Mouse (Mus musculus) liver, embryonic 16.5 days (tissue): ENCODE results near the gene Pcolce. TPM values are rescaled to one million over a fixed set of nuclear protein-coding genes. Genes with fewer than 3 reads are reported as not detected.

Source experiments
- ATAC-seq: fragments of 200-750 bp; cut with Nextera tagmentation; 2 replicates; pipeline ENCODE4 v1.8.0; 2017; ENCODE audit warnings: low read depth, mild to moderate bottlenecking, moderate number of reproducible peaks, moderate library complexity
- H3K27ac ChIP-seq: fragments of 300-500 bp; sonication (generic); 2 replicates; pipeline ENCODE4 v1.5.1; 2014; ENCODE audit warnings: mild to moderate bottlenecking, low read length
- H3K27me3 ChIP-seq: fragments of 300-500 bp; sonication (generic); 2 replicates; pipeline ENCODE4 v1.6.1; 2014; ENCODE audit warnings: low read depth, low read length, mixed read lengths; ENCODE audit not compliant: control insufficient read depth, insufficient read depth
- H3K36me3 ChIP-seq: fragments of 300-500 bp; sonication (generic); 2 replicates; pipeline ENCODE4 v1.6.1; 2014; ENCODE audit warnings: mild to moderate bottlenecking; ENCODE audit not compliant: control insufficient read depth, insufficient read depth
- H3K4me1 ChIP-seq: fragments of 300-500 bp; sonication (generic); 2 replicates; pipeline ENCODE4 v1.6.1; 2014; ENCODE audit warnings: low read depth, low read length, mixed read lengths; ENCODE audit not compliant: control insufficient read depth
- H3K4me2 ChIP-seq: fragments of 300-500 bp; sonication (generic); 2 replicates; pipeline ENCODE4 v1.6.1; 2014; ENCODE audit warnings: low read depth, low read length, mixed read lengths
- H3K4me3 ChIP-seq: fragments of 300-500 bp; sonication (generic); 2 replicates; pipeline ENCODE4 v1.5.1; 2014; ENCODE audit warnings: low read depth, mild to moderate bottlenecking, low read length
- H3K9ac ChIP-seq: fragments of 300-500 bp; sonication (generic); 2 replicates; pipeline ENCODE4 v1.6.1; 2014; ENCODE audit warnings: low read depth, low read length
- H3K9me3 ChIP-seq: fragments of 300-500 bp; sonication (generic); replicated peaks from 2 replicates; pipeline ENCODE4 v1.6.1; 2016; ENCODE audit warnings: low read length; ENCODE audit not compliant: control insufficient read depth
- WGBS: fragments of 180-500 bp; shearing (Covaris S2); extraction: QIAGEN DNeasy Blood & Tissue Kit; methylation state at CpG from one replicate; pipeline ENCODE4 v1.1.7; 2014; ENCODE audit not compliant: insufficient replicate concordance; 5-methylcytosine and 5-hydroxymethylcytosine counted together
- polyA plus RNA-seq: library from polyadenylated mRNA; unstranded; fragments of >200 nt; fragmentation: Nextera tagmentation; extraction: Ambion mirVana; gene quantifications from 2 replicates; pipeline ENCODE4 v1.2.1, GENCODE M21; 2015

The Pcolce gene
- polyA plus RNA-seq, 1 experiment from 2014 or later = 21.5 TPM

GRCm38 (mm10) chr5:137569031-137569430 is 44.6 kb downstream of the Pcolce start:
- Histone ChIP-seq H3K36me3 (no peaks in the 10 kb centered on the region), H3K4me1 (peaks cover 40% of the 10 kb centered on the region), H3K9ac (peak overlapping the region; percentile 55; the same call in 1 of the 2 replicates), H3K4me2 (peak overlapping the region; percentile 96), H3K4me3 (0 out of 2 replicates have a peak overlapping the region, but pooled peaks have one; percentile 69), H3K27me3 (no peaks in the 10 kb centered on the region; the same call in 1 of the 2 replicates), H3K9me3 (no peaks in the 10 kb centered on the region), H3K27ac (peak overlapping the region; percentile 91; the same call in 1 of the 2 replicates)
- WGBS = 57% methylated on average over 12 of the region's 12 CpGs
- no peak for ATAC-seq

GRCm38 (mm10) chr5:137568223-137568798 is 45.3 kb downstream of the Pcolce start:
- ATAC-seq = no peak
- WGBS = 76% methylated on average over 8 of the region's 8 CpGs
- peaks cover 40% of the 10 kb centered on the region for H3K4me1 ChIP-seq

GRCm38 (mm10) chr5:137566416-137566815 is 47.2 kb downstream of the Pcolce start:
- Histone ChIP-seq H3K27ac (no peak overlapping the region), H3K4me2 (no peak overlapping the region), H3K36me3 (no peaks in the 10 kb centered on the region), H3K4me1 (peaks cover 28% of the 10 kb centered on the region), H3K9ac (no peak overlapping the region), H3K27me3 (no peaks in the 10 kb centered on the region; the same call in none of the 2 replicates), H3K4me3 (no peak overlapping the region), H3K9me3 (no peaks in the 10 kb centered on the region)
- 81% methylated on average over 5 of the region's 5 CpGs for WGBS
- ATAC-seq = no peak

More at GRCm38 (mm10) chr5:137568223-137568798, 45.3 kb downstream of the Pcolce start:
- Histone ChIP-seq H3K36me3 (no peaks in the 10 kb centered on the region), H3K27ac (no peak overlapping the region), H3K9me3 (no peaks in the 10 kb centered on the region), H3K4me2 (no peak overlapping the region), H3K27me3 (no peaks in the 10 kb centered on the region; the same call in 1 of the 2 replicates), H3K9ac (no peak overlapping the region), H3K4me3 (no peak overlapping the region)

DNA sequence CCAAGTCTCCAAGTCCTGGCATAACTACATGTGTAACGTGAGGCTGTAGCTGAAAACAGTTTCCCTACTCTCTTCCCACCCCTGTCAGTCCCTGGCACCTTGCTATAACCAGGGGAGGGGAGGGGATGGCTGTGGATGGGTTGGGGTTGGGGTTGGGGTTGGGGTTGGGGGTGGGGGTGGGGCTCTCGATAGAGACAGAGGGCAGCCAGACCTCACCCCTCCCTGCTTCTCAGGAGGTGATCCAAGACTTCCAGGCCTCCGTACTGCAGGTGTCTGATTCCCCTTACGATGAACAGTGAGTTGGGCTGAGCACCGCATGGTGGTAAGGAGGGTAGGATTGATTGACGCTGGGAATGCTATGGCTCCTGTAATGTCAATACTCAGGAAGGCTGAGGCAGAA is 47.8 kb downstream of the Pcolce start:
- Histone ChIP-seq H3K4me2 (no peak overlapping the region), H3K27ac (no peak overlapping the region), H3K36me3 (no peaks in the 10 kb centered on the region), H3K27me3 (no peaks in the 10 kb centered on the region; the same call in none of the 2 replicates), H3K9me3 (no peaks in the 10 kb centered on the region), H3K4me3 (no peak overlapping the region), H3K4me1 (peaks cover 21% of the 10 kb centered on the region), H3K9ac (no peak overlapping the region)
- ATAC-seq = no peak
- 70% methylated on average over 6 of the region's 6 CpGs for WGBS

- ATAC-seq = no peak
- Histone ChIP-seq H3K9ac (no peak overlapping the region), H3K9me3 (no peaks in the 10 kb centered on the region), H3K4me1 (no peaks in the 10 kb centered on the region), H3K27me3 (no peaks in the 10 kb centered on the region; the same call in none of the 2 replicates), H3K4me2 (no peak overlapping the region), H3K36me3 (no peaks in the 10 kb centered on the region), H3K4me3 (no peak overlapping the region), H3K27ac (no peak overlapping the region)
- WGBS = 76% methylated on average over 10 of the region's 10 CpGs
Measured at GRCm38 (mm10) chr5:137562965-137563364, 50.6 kb downstream of the Pcolce start.

DNA sequence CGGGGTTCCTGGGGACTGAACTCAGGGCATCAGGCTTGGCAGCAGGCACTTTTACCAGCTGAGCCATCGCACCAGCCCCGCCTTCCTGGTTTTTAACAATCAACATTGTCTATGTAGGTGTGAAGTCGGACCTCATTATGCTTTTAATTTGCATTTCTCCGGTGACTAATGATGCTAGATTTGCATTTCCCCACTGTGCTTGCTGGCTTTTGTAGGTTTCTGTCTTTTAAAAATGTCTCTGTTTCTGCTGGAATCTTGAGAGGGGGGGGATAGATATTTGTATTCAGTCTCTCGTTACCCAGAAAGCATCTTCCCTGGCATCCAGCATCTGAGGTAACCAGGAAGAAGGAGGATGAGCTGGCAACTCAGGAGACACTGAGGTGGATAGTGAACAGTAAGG is 52.0 kb downstream of the Pcolce start:
- H3K9ac ChIP-seq = no peak overlapping the region
- no peak overlapping the region for H3K4me2 ChIP-seq
- no peaks in the 10 kb centered on the region; the same call in none of the 2 replicates for H3K27me3 ChIP-seq
- no peaks in the 10 kb centered on the region for H3K36me3 ChIP-seq
- ATAC-seq = no peak
- H3K27ac ChIP-seq = no peak overlapping the region
- WGBS = 51% methylated on average over 6 of the region's 6 CpGs
- no peak overlapping the region for H3K4me3 ChIP-seq
- H3K9me3 ChIP-seq = no peaks in the 10 kb centered on the region
- no peaks in the 10 kb centered on the region for H3K4me1 ChIP-seq

Other genes starting within 250 kb of the Pcolce start
- gene Zan, start 136.7 kb downstream of the Pcolce start, polyA plus RNA-seq = 0.07 and 0.11 TPM in 2 replicates
- gene Pop7, start 111.3 kb downstream of the Pcolce start, polyA plus RNA-seq = 28.1 and 28.3 TPM in 2 replicates
- gene Gigyf1, start 95.2 kb downstream of the Pcolce start, polyA plus RNA-seq = 2.8 and 3.1 TPM in 2 replicates
- 0.81 and 1.2 TPM in 2 replicates for gene Epo, start 80.5 kb downstream of the Pcolce start, polyA plus RNA-seq
- 125 and 127 TPM in 2 replicates for gene Gnb2, start 80.3 kb downstream of the Pcolce start, polyA plus RNA-seq
- gene Actl6b, start 60.3 kb downstream of the Pcolce start, polyA plus RNA-seq = 0.05 TPM in 1 of 2 replicates, not detected in the other
- 60.5 and 62.5 TPM in 2 replicates for gene Tfr2, start 43.9 kb downstream of the Pcolce start, polyA plus RNA-seq
- 21.3 and 23.1 TPM in 2 replicates for gene Mospd3, start 12.7 kb downstream of the Pcolce start, polyA plus RNA-seq
- 0.07 and 0.13 TPM in 2 replicates for gene Fbxo24, start 15.2 kb upstream of the Pcolce start, polyA plus RNA-seq
- 25.1 and 26.8 TPM in 2 replicates for gene Lrch4, start 15.3 kb upstream of the Pcolce start, polyA plus RNA-seq
- 5.2 and 6.1 TPM in 2 replicates for gene Gm20605, start 15.4 kb upstream of the Pcolce start, polyA plus RNA-seq
- 4.5 and 6.7 TPM in 2 replicates for gene Sap25, start 27.6 kb upstream of the Pcolce start, polyA plus RNA-seq
- 0.15 TPM in 1 of 2 replicates, not detected in the other for gene Irs3, start 31.9 kb upstream of the Pcolce start, polyA plus RNA-seq
- 29.4 and 30.5 TPM in 2 replicates for gene Agfg2, start 70.9 kb upstream of the Pcolce start, polyA plus RNA-seq
- gene Nyap1, start 127.8 kb upstream of the Pcolce start, polyA plus RNA-seq = 0.21 and 0.33 TPM in 2 replicates
- gene Tsc22d4, start 131.9 kb upstream of the Pcolce start, polyA plus RNA-seq = 59.8 and 64.4 TPM in 2 replicates
- gene Ppp1r35, start 165.1 kb upstream of the Pcolce start, polyA plus RNA-seq = 14.8 and 15.5 TPM in 2 replicates
- 3.8 and 4.6 TPM in 2 replicates for gene Mepce, start 173.9 kb upstream of the Pcolce start, polyA plus RNA-seq
- gene Zcwpw1, start 174.0 kb upstream of the Pcolce start, polyA plus RNA-seq = 3.8 and 4.0 TPM in 2 replicates
- 5.1 and 6.1 TPM in 2 replicates for gene Pilra, start 222.5 kb upstream of the Pcolce start, polyA plus RNA-seq
- 5.8 and 6.6 TPM in 2 replicates for gene Pilrb1, start 244.3 kb upstream of the Pcolce start, polyA plus RNA-seq